Mouse (Mus musculus) brain, adult 2 months (tissue): ENCODE measurements around the gene Nusap1.
"Not testable (repeated sequence)": the region's sequence is repeated elsewhere in the genome, so short reads cannot be mapped to it uniquely, and the experiment has no call there.

Experiments used
- DNase-seq: peaks from one replicate; pipeline ENCODE4 v3.0.0; 2011; ENCODE audit warnings: low read depth, low spot score

Nusap1 gene

GRCm38 (mm10) chr2:119618199-119618982, at the start of gene Nusap1, which contains the start of gene Oip5:
Gene Nusap1 (plus strand): TSS chr2:119618298.
Gene Oip5 (minus strand): TSS chr2:119618469.
- peak; percentile 99 for DNase-seq

GRCm38 (mm10) chr2:119572471-119572870, 45.6 kb upstream of the Nusap1 start:
- DNase-seq = no peak

GRCm38 (mm10) chr2:119581571-119581970, 36.5 kb upstream of the Nusap1 start:
- no peak for DNase-seq

- peak; percentile 34 for DNase-seq
Observed at GRCm38 (mm10) chr2:119583439-119583838, 34.7 kb upstream of the Nusap1 start.

GRCm38 (mm10) chr2:119584282-119584681, 33.8 kb upstream of the Nusap1 start:
- no peak for DNase-seq

- peak; percentile 47 for DNase-seq
Observed at GRCm38 (mm10) chr2:119587383-119587782, 30.7 kb upstream of the Nusap1 start.

- DNase-seq = peak; percentile 26
Observed at GRCm38 (mm10) chr2:119591247-119591646, 26.9 kb upstream of the Nusap1 start.

GRCm38 (mm10) chr2:119593765-119594112, 24.4 kb upstream of the Nusap1 start:
- peak; percentile 16 for DNase-seq

GRCm38 (mm10) chr2:119594113-119594981, 23.8 kb upstream of the Nusap1 start:
- peak; percentile 99 for DNase-seq

GRCm38 (mm10) chr2:119595308-119595707, 22.8 kb upstream of the Nusap1 start:
- DNase-seq = no peak

GRCm38 (mm10) chr2:119596781-119597330, 21.2 kb upstream of the Nusap1 start:
- peak; percentile 89 for DNase-seq

- peak; percentile 82 for DNase-seq
Observed at GRCm38 (mm10) chr2:119601027-119601426, 17.1 kb upstream of the Nusap1 start.

GRCm38 (mm10) chr2:119601575-119601974, 16.5 kb upstream of the Nusap1 start:
- DNase-seq = peak; percentile 57

GRCm38 (mm10) chr2:119602488-119602887, 15.6 kb upstream of the Nusap1 start:
- DNase-seq = no peak

GRCm38 (mm10) chr2:119603909-119604308, 14.2 kb upstream of the Nusap1 start:
- DNase-seq = no peak

GRCm38 (mm10) chr2:119605361-119605973, 12.6 kb upstream of the Nusap1 start:
- no peak for DNase-seq

- no peak for DNase-seq
Observed at GRCm38 (mm10) chr2:119607023-119607422, 11.1 kb upstream of the Nusap1 start.

GRCm38 (mm10) chr2:119617841-119618198, 278 bp upstream of the Nusap1 start:
- no peak for DNase-seq

GRCm38 (mm10) chr2:119619002-119619401, 904 bp downstream of the Nusap1 start:
- DNase-seq = not testable (repeated sequence)

GRCm38 (mm10) chr2:119621302-119621701, 3.2 kb downstream of the Nusap1 start:
- DNase-seq = no peak

GRCm38 (mm10) chr2:119636781-119637180, 18.7 kb downstream of the Nusap1 start:
- no peak for DNase-seq
